Mouse (Mus musculus) kidney, embryonic 15.5 days (tissue): ENCODE measurements around the gene Olfr201. TPM values are rescaled to one million over a fixed set of nuclear protein-coding genes. Genes with fewer than 3 reads are reported as not detected.

Experiments used
- polyA plus RNA-seq: library from polyadenylated mRNA; unstranded; fragments of >200 nt; fragmentation: Nextera tagmentation; extraction: Ambion mirVana; gene quantifications from 2 replicates; pipeline ENCODE4 v1.2.1, GENCODE M21; 2015

Gene Olfr201
- polyA plus RNA-seq, 1 experiment from 2014 or later: not detected

Other genes starting within 250 kb of the Olfr201 start
- gene Olfr186, start 242.3 kb downstream of the Olfr201 start, polyA plus RNA-seq: not detected in 2 replicates
- gene Olfr187, start 232.9 kb downstream of the Olfr201 start, polyA plus RNA-seq: not detected in 2 replicates
- not detected in 2 replicates for gene Olfr190, start 194.6 kb downstream of the Olfr201 start, polyA plus RNA-seq
- gene Olfr191, start 182.8 kb downstream of the Olfr201 start, polyA plus RNA-seq: not detected in 2 replicates
- gene Olfr193, start 160.8 kb downstream of the Olfr201 start, polyA plus RNA-seq: not detected in 2 replicates
- not detected in 2 replicates for gene Olfr194, start 151.6 kb downstream of the Olfr201 start, polyA plus RNA-seq
- 0.06 TPM in 1 of 2 replicates, not detected in the other for gene Olfr195, start 125.6 kb downstream of the Olfr201 start, polyA plus RNA-seq
- gene Olfr196, start 102.2 kb downstream of the Olfr201 start, polyA plus RNA-seq: not detected in 2 replicates
- not detected in 2 replicates for gene Olfr198, start 69.1 kb downstream of the Olfr201 start, polyA plus RNA-seq
- gene Olfr199, start 52.9 kb downstream of the Olfr201 start, polyA plus RNA-seq: not detected in 2 replicates
- gene Olfr202, start 14.2 kb upstream of the Olfr201 start, polyA plus RNA-seq: not detected in 2 replicates
- not detected in 2 replicates for gene Olfr203, start 26.2 kb upstream of the Olfr201 start, polyA plus RNA-seq
- not detected in 2 replicates for gene Olfr204, start 45.6 kb upstream of the Olfr201 start, polyA plus RNA-seq
- not detected in 2 replicates for gene Olfr205, start 58.5 kb upstream of the Olfr201 start, polyA plus RNA-seq
- not detected in 2 replicates for gene Olfr206, start 76.6 kb upstream of the Olfr201 start, polyA plus RNA-seq
- gene Olfr209, start 91.4 kb upstream of the Olfr201 start, polyA plus RNA-seq: not detected in 2 replicates
- gene Gabrr3, start 134.7 kb upstream of the Olfr201 start, polyA plus RNA-seq: not detected in 2 replicates
- gene Riox2, start 199.1 kb upstream of the Olfr201 start, polyA plus RNA-seq: 36.9 and 39.4 TPM in 2 replicates